Comparison of ENCODE assay signal across 13 mouse cellular contexts in genomic region chr11:113799041-113799447, GRCm38 (mm10). TPM values are rescaled to one million over a fixed set of nuclear protein-coding genes. Genes with fewer than 3 reads are reported as not detected.
DNase-seq lines count a peak whose midpoint lies in the region; ATAC-seq and TF ChIP-seq lines count a peak whose summit lies in the region.
"Had no signal": no experiment of that assay in that cellular context is flagged by ENCODE, and none has a peak within 500 bp of the region (broad histone marks: within the 10 kb centered on the region; RNA-seq: fewer than 3 reads in every experiment).

No protein-coding gene starts in this region.

- no peaks in the 10 kb centered on the region for H3K27me3 ChIP-seq in kidney, embryonic 15.5 days
- no peaks in the 10 kb centered on the region for H3K27me3 ChIP-seq in intestine, postnatal 0 days (replicated peaks; ENCODE audit: control insufficient read depth, insufficient read depth, low read length)
- no peaks in the 10 kb centered on the region for H3K27me3 ChIP-seq in small intestine, adult 2 months (ENCODE audit: control insufficient read depth, insufficient read depth, low read length)

- TF ChIP-seq CTCF in intestine, postnatal 0 days (IDR thresholded peaks at IDR 0.05; ENCODE audit: low read depth), result no peak
- TF ChIP-seq CTCF in small intestine, adult 2 months (IDR thresholded peaks at IDR 0.05; ENCODE audit: extremely low read depth, insufficient read length, insufficient replicate concordance, low read depth, low read length), result no peak

- 58% methylated on average over 14 of the region's 14 CpGs for WGBS in kidney, embryonic 15.5 days
- WGBS in intestine, postnatal 0 days, result 36% methylated on average over 14 of the region's 14 CpGs
- WGBS in small intestine, adult 2 months, result 27% methylated on average over 14 of the region's 14 CpGs

- no peaks in the 10 kb centered on the region for H3K9me3 ChIP-seq in kidney, embryonic 15.5 days (replicated peaks)
- H3K9me3 ChIP-seq in intestine, postnatal 0 days (ENCODE audit: control insufficient read depth), result no peaks in the 10 kb centered on the region
- H3K9me3 ChIP-seq: limb, embryonic 10.5 days had no signal

- peak overlapping the region; percentile 19; the same call in 1 of the 2 replicates for H3K4me2 ChIP-seq in kidney, embryonic 15.5 days
- peak overlapping the region; percentile 28; the same call in 1 of the 2 replicates for H3K4me2 ChIP-seq in intestine, postnatal 0 days (replicated peaks; ENCODE audit: low read depth)

- no peak overlapping the region for H3K9ac ChIP-seq in kidney, embryonic 15.5 days
- no peak overlapping the region for H3K9ac ChIP-seq in intestine, postnatal 0 days (ENCODE audit: low read depth, low read length)
- H3K9ac ChIP-seq: forebrain, postnatal 0 days had no signal

- peak; percentile 57 to 62 for DNase-seq in cerebellum, postnatal 10 days
- no peak for DNase-seq in cerebellum, adult 9-11 months
- no peak for DNase-seq in kidney, adult 18-20 months
- no peak for DNase-seq in spleen, postnatal 4 days (ENCODE audit: low spot score in 2 of 2)
- DNase-seq: adrenal gland, postnatal 14 days; forebrain, postnatal 0 days; heart, adult 11 months; kidney, postnatal 10 days had no signal

- no peak overlapping the region for H3K4me3 ChIP-seq in kidney, embryonic 15.5 days (replicated peaks)
- H3K4me3 ChIP-seq in intestine, postnatal 0 days (ENCODE audit: low read depth, low read length), result no peak overlapping the region
- H3K4me3 ChIP-seq in small intestine, adult 2 months (ENCODE audit: low read depth, low read length), result peak overlapping the region; percentile 17; the same call in 1 of the 2 replicates
- H3K4me3 ChIP-seq: limb, embryonic 10.5 days had no signal

- peaks cover 57% of the 10 kb centered on the region for H3K4me1 ChIP-seq in kidney, embryonic 15.5 days
- no peaks in the 10 kb centered on the region; the same call in 1 of the 2 replicates for H3K4me1 ChIP-seq in intestine, postnatal 0 days (replicated peaks; ENCODE audit: control insufficient read depth, insufficient read depth, low read length)
- H3K4me1 ChIP-seq in small intestine, adult 2 months (ENCODE audit: control insufficient read depth, insufficient read depth, insufficient read length, low read length), result peaks cover 24% of the 10 kb centered on the region

- no peak overlapping the region for H3K27ac ChIP-seq in kidney, embryonic 15.5 days
- no peak overlapping the region for H3K27ac ChIP-seq in intestine, postnatal 0 days (ENCODE audit: low read depth, low read length)
- H3K27ac ChIP-seq in small intestine, adult 2 months (ENCODE audit: insufficient read depth, low read depth, low read length), result no peak overlapping the region
- H3K27ac ChIP-seq: limb, embryonic 10.5 days had no signal

- no peaks in the 10 kb centered on the region for H3K36me3 ChIP-seq in kidney, embryonic 15.5 days
- no peaks in the 10 kb centered on the region for H3K36me3 ChIP-seq in intestine, postnatal 0 days (ENCODE audit: control insufficient read depth, insufficient read depth)
- H3K36me3 ChIP-seq in small intestine, adult 2 months (ENCODE audit: control insufficient read depth, insufficient read depth, low read length), result no peaks in the 10 kb centered on the region
- H3K36me3 ChIP-seq: limb, embryonic 10.5 days had no signal

- ATAC-seq in kidney, embryonic 15.5 days (replicated peaks; ENCODE audit: low FRiP score), result no peak
- ATAC-seq in intestine, postnatal 0 days, result peak; percentile 18; the same call in 1 of the 2 replicates
- no peak for ATAC-seq in CD4-positive, CD25-positive, alpha-beta regulatory T cell, adult 4 months
- ATAC-seq: forebrain, postnatal 0 days had no signal

- TF ChIP-seq POLR2A in small intestine, adult 2 months (IDR thresholded peaks at IDR 0.05; ENCODE audit: low read depth, low read length), result no peak

RNA-seq across cellular contexts. Expression of gene Cdc42ep4, which starts 47.4 kb away (rescaled TPM):
- polyA plus RNA-seq in kidney, embryonic 15.5 days (2015; fragmentation: Nextera tagmentation; extraction: Ambion mirVana), result 63.7 and 66.7 TPM in 2 replicates
- polyA plus RNA-seq in intestine, postnatal 0 days (2015; fragmentation: Nextera tagmentation; extraction: Ambion mirVana), result 30.2 and 33.0 TPM in 2 replicates
- polyA plus RNA-seq in small intestine, adult 2 months (2012; rRNA removed), result 22.9 and 41.4 TPM in 2 replicates
- 1 to 10 TPM; 2.1 to 2.3 TPM for polyA plus RNA-seq in CD4-positive, CD25-positive, alpha-beta regulatory T cell, adult 4 months (2017; shearing (Covaris generic))

Comparison
In these comparisons a context has a peak if more than half of its experiments do, and no peak if none do; other contexts are left out.
1. DNase-seq: peak in cerebellum, postnatal 10 days (2 of 2); none in cerebellum, adult 9-11 months (single experiment), kidney, adult 18-20 months (single experiment) and spleen, postnatal 4 days (0 of 2).